8 mouse cellular contexts compared by ENCODE assay signal in the genomic region with DNA sequence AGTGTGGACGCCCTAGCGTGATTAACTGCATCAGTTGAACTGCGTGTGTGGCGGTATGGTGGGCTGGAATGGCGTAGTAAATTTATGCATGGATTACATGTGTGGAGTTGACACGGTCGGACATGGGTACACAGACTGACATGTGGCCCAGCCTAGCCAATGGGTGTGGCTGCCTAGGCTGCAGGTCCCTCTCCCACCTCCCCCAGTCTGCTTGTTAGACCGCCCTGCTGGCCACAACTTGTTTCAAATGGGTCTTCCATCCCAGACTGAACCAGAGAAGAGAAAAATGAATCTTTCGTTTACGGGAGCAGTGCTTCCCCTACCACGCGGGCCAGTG. TPM values are rescaled to one million over a fixed set of nuclear protein-coding genes. Genes with fewer than 3 reads are reported as not detected.
A peak's percentile ranks its signal among the peaks of the same experiment; 100 is the strongest.
DNase-seq lines count a peak whose midpoint lies in the region; ATAC-seq and TF ChIP-seq lines count a peak whose summit lies in the region.

No protein-coding gene starts in this region.

- TF ChIP-seq POLR2A in cortical plate, adult 2 months (IDR thresholded peaks at IDR 0.05; ENCODE audit: extremely low read depth, insufficient read depth, low read length): no peak
- no peak for TF ChIP-seq POLR2A in limb, embryonic 14.5 days (IDR thresholded peaks at IDR 0.05; ENCODE audit: borderline replicate concordance, extremely low read depth, insufficient read depth, insufficient read length)

- H3K27me3 ChIP-seq in limb, embryonic 14.5 days (ENCODE audit: control insufficient read depth, insufficient read depth, low read length): no peaks in the 10 kb centered on the region
- no peaks in the 10 kb centered on the region for H3K27me3 ChIP-seq in midbrain, embryonic 13.5 days

- no peak for TF ChIP-seq CTCF in cortical plate, adult 2 months (IDR thresholded peaks at IDR 0.05; ENCODE audit: extremely low read depth, insufficient read depth, low read length)

- peaks cover 15% of the 10 kb centered on the region for H3K4me1 ChIP-seq in cortical plate, adult 2 months (ENCODE audit: control insufficient read depth, insufficient read depth, low read length)
- peaks cover 19% of the 10 kb centered on the region for H3K4me1 ChIP-seq in limb, embryonic 14.5 days (ENCODE audit: control insufficient read depth, insufficient read depth, low read length)
- peaks cover 39% of the 10 kb centered on the region for H3K4me1 ChIP-seq in midbrain, embryonic 13.5 days (replicated peaks)

- no peaks in the 10 kb centered on the region for H3K36me3 ChIP-seq in limb, embryonic 14.5 days (ENCODE audit: control insufficient read depth, insufficient read depth, low read length)
- no peaks in the 10 kb centered on the region for H3K36me3 ChIP-seq in midbrain, embryonic 13.5 days

- peak overlapping the region; percentile 88 for H3K4me3 ChIP-seq in cortical plate, adult 2 months (ENCODE audit: insufficient read depth, low read length)
- H3K4me3 ChIP-seq in limb, embryonic 14.5 days (replicated peaks; ENCODE audit: low read length): peak overlapping the region; percentile 90
- peak overlapping the region; percentile 65 for H3K4me3 ChIP-seq in midbrain, embryonic 13.5 days (replicated peaks)

- peak overlapping the region; percentile 95 for H3K9ac ChIP-seq in limb, embryonic 14.5 days (ENCODE audit: low read depth, low read length, severe bottlenecking)
- peak overlapping the region; percentile 93 for H3K9ac ChIP-seq in midbrain, embryonic 13.5 days (replicated peaks)

- no peaks in the 10 kb centered on the region for H3K9me3 ChIP-seq in limb, embryonic 14.5 days (ENCODE audit: control insufficient read depth, low read length)
- H3K9me3 ChIP-seq in midbrain, embryonic 13.5 days: peaks cover 4% of the 10 kb centered on the region; the same call in 1 of the 2 replicates

- peak overlapping the region; percentile 95 for H3K4me2 ChIP-seq in limb, embryonic 14.5 days (replicated peaks; ENCODE audit: low read depth, low read length, severe bottlenecking)
- H3K4me2 ChIP-seq in midbrain, embryonic 13.5 days (replicated peaks): peak overlapping the region; percentile 83

- DNase-seq in right cerebral cortex, adult 18-20 months: peak; percentile 22
- DNase-seq in right cerebral cortex, postnatal 25 days: no peak
- peak; percentile 21 to 43 for DNase-seq in gastrocnemius, postnatal 4 days (ENCODE audit: low spot score in 2 of 2)
- peak; percentile 13 for DNase-seq in induced T-regulatory cell, adult 2 months (ENCODE audit: low read depth)
- peak; percentile 44 for DNase-seq in limb, embryonic 14.5 days (ENCODE audit: low spot score)
- DNase-seq in testis, postnatal 10 days (ENCODE audit: low spot score): peak; percentile 48

- WGBS in limb, embryonic 14.5 days: 0% methylated on average over 11 of the region's 12 CpGs
- 0% methylated on average over 12 of the region's 12 CpGs for WGBS in midbrain, embryonic 13.5 days

- ATAC-seq in limb, embryonic 14.5 days (ENCODE audit: low FRiP score, low read depth): peak; percentile 66
- ATAC-seq in midbrain, embryonic 13.5 days: peak; percentile 84

- 0 out of 2 replicates have a peak overlapping the region, but pooled peaks have one; percentile 80 for H3K27ac ChIP-seq in cortical plate, adult 2 months (ENCODE audit: insufficient read depth, low read length)
- H3K27ac ChIP-seq in limb, embryonic 14.5 days (replicated peaks; ENCODE audit: low read depth, low read length): peak overlapping the region; percentile 87
- peak overlapping the region; percentile 98 for H3K27ac ChIP-seq in midbrain, embryonic 13.5 days

RNA-seq across cellular contexts. Expression of gene 2510009E07Rik, which starts 0.7 kb away (rescaled TPM):
- 30.5 and 31.1 TPM in 2 replicates for polyA plus RNA-seq in cortical plate, adult 2 months (2012; rRNA removed)
- 10 to 100 TPM; 39.7 to 44.2 TPM for total RNA-seq in gastrocnemius, postnatal 4 days (2021)
- 23.6 and 24.3 TPM in 2 replicates for polyA plus RNA-seq in limb, embryonic 14.5 days (2012; rRNA removed)
- polyA plus RNA-seq in limb, embryonic 14.5 days (2014; fragmentation: Nextera tagmentation; extraction: Ambion mirVana): 26.3 and 27.1 TPM in 2 replicates
- polyA plus RNA-seq in midbrain, embryonic 13.5 days (2015; fragmentation: Nextera tagmentation; extraction: Ambion mirVana): 76.4 and 91.1 TPM in 2 replicates
